Comparison of ENCODE assay signal across 14 mouse cellular contexts in the genomic region with DNA sequence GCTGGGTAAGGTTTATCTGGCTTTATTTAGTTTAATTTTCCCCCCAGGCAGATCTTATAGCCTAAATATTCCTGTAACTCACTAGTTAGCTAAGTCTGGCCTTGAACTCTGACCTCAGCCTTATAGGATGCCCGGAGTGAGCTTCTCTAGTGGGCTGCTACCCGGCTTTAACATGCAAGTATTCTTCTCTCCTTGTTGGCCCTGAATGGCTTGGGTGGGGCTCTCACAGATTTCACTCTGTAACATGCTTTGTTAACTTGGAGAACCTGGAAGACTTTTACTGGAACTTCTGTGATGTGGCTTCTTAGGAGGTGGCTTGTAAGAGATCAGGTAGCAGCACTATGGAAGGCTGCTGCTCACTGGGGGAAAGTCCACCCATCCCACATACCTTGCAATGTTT.
"Had no signal": no experiment of that assay in that cellular context is flagged by ENCODE, and none has a peak within 500 bp of the region (broad histone marks: within the 10 kb centered on the region; RNA-seq: fewer than 3 reads in every experiment).

No protein-coding gene starts in this region.

- H3K27me3 ChIP-seq: megakaryocyte, embryonic 14.5 days; midbrain, embryonic 12.5 days; neural tube, embryonic 12.5 days; stomach, embryonic 15.5 days had no signal

- H3K9me3 ChIP-seq: megakaryocyte, embryonic 14.5 days; midbrain, embryonic 12.5 days; neural tube, embryonic 12.5 days; stomach, embryonic 15.5 days had no signal

- H3K4me2 ChIP-seq: lung, embryonic 14.5 days; midbrain, embryonic 12.5 days; neural tube, embryonic 12.5 days; stomach, embryonic 15.5 days had no signal

- H3K4me3 ChIP-seq: megakaryocyte, embryonic 14.5 days; midbrain, embryonic 12.5 days; neural tube, embryonic 12.5 days; stomach, embryonic 15.5 days had no signal

- H3K36me3 ChIP-seq: midbrain, embryonic 12.5 days; neural tube, embryonic 12.5 days; stomach, embryonic 15.5 days had no signal

- H3K9ac ChIP-seq: liver, embryonic 14.5 days; lung, embryonic 14.5 days; midbrain, embryonic 12.5 days; neural tube, embryonic 12.5 days; stomach, embryonic 15.5 days had no signal

- DNase-seq: lung, adult 18-20 months; lung, embryonic 14.5 days; lung, postnatal 14 days; lung, postnatal 36 days; midbrain, embryonic 14.5 days; right cerebral cortex, postnatal 14 days; thymus, adult 2 months; thymus, postnatal 25 days had no signal

- H3K4me1 ChIP-seq: megakaryocyte, embryonic 14.5 days; neural tube, embryonic 12.5 days; stomach, embryonic 15.5 days had no signal

- H3K27ac ChIP-seq: liver, embryonic 14.5 days; macrophage; midbrain, embryonic 12.5 days; neural tube, embryonic 12.5 days; stomach, embryonic 15.5 days had no signal
